Mouse (Mus musculus): ENCODE results near the gene Mesp1. TPM values are rescaled to one million over a fixed set of nuclear protein-coding genes. Genes with fewer than 3 reads are reported as not detected.

The Mesp1 gene
- polyA plus RNA-seq, 1 experiment from 2014 or later = not detected

DNA sequence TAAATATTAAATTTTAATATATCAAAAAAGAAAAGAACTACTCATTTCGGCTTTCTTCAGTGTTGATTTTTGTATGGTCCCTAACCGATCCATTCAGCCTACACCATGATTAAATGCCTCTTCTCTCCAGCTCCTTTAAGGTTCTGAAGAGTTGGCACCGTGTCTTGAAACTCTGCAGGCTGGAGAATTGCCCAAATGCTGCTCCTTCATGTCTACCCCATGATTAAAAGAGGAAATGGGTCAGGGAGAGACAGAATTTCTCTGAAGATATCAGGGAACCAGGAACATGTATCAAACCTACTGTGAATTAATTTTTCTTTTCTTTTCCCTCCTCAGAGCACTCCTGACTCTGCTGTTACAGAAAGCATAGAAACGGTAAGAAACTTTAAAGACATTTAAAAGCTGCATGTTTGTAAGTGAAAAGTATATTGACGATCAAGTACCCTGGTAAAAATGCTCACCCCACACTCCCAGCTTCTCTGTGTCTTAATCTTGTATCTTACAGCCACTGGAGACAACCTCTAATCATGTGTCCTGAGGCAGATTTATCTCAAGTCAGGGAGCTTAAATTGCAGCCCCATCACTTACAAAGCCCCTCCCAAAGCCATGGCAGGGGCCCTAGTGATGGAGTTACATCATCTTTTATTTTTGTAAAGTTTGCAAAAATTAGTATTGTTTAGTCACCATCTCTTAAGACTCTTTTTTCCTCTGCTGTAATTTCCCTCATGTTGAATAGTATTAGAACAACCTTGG, 32.3 kb downstream of the Mesp1 start:
- DNase-seq (ENCODE audit: low spot score) (no peak), ATAC-seq (ENCODE audit: insufficient number of reproducible peaks, low FRiP score, low TSS enrichment, low read depth) (no peak)
- Histone ChIP-seq H3K27ac (replicated peaks; ENCODE audit: low read depth, low read length) (no peak overlapping the region), H3K4me1 (ENCODE audit: control insufficient read depth, insufficient read depth, low read length) (no peaks in the 10 kb centered on the region), H3K36me3 (ENCODE audit: control insufficient read depth, insufficient read depth, low read length) (no peaks in the 10 kb centered on the region), H3K9me3 (ENCODE audit: control insufficient read depth, low read length) (no peaks in the 10 kb centered on the region), H3K27me3 (ENCODE audit: control insufficient read depth, insufficient read depth, low read length) (no peaks in the 10 kb centered on the region), H3K4me3 (ENCODE audit: low read depth, low read length) (no peak overlapping the region), H3K9ac (ENCODE audit: low read length) (no peak overlapping the region), H3K4me2 (ENCODE audit: low read depth, severe bottlenecking) (no peak overlapping the region)
- WGBS = 83% methylated on average over 5 of the region's 5 CpGs

DNA sequence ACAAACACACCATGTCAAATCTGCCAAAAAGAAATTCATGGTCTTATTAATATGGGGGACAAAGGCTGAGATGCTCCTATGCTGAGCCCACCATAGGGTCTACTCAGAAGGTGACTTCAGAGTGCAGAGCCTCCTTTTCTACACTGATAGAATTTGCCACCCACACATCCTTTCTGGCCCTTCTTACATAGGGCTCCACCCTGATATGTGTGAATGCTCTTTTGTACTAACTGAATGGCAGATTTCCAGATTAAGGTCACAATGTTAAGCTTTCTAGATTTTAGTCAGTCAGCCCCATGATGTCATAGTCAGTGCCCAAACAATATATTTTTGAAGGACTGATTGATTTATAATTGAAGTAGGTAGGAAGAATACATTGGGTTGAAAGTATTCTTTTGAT, 33.8 kb downstream of the Mesp1 start:
- no peak overlapping the region for H3K4me2 ChIP-seq (ENCODE audit: low read depth, severe bottlenecking)
- ATAC-seq (ENCODE audit: insufficient number of reproducible peaks, low FRiP score, low TSS enrichment, low read depth) (no peak), DNase-seq (ENCODE audit: low spot score) (no peak)
- H3K4me3 ChIP-seq (ENCODE audit: low read depth, low read length) = no peak overlapping the region
- H3K9me3 ChIP-seq (ENCODE audit: control insufficient read depth, low read length) = no peaks in the 10 kb centered on the region
- H3K27me3 ChIP-seq (ENCODE audit: control insufficient read depth, insufficient read depth, low read length) = no peaks in the 10 kb centered on the region
- no peaks in the 10 kb centered on the region for H3K36me3 ChIP-seq (ENCODE audit: control insufficient read depth, insufficient read depth, low read length)
- H3K27ac ChIP-seq (replicated peaks; ENCODE audit: low read depth, low read length) = no peak overlapping the region
- H3K9ac ChIP-seq (ENCODE audit: low read length) = no peak overlapping the region
- no peaks in the 10 kb centered on the region for H3K4me1 ChIP-seq (ENCODE audit: control insufficient read depth, insufficient read depth, low read length)

DNA sequence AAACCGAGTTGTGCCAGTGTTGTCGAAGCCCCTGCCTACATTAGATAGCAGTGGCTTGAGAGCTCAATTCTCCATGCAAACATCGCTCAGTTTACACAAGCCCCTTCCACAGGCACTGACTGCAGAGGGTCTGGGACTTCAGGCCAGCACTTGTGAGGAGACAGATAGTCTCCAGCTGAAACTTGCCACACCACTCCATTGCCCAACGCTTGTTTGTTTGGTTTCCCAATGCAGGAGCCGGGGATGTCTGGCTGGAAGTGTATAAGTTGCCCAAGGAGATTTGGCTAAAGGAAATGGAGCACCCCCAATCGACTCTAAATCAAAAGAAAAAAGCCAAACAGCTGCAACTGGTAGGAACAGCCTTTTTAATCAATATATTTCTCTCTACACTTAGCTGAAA, 35.4 kb downstream of the Mesp1 start:
- Histone ChIP-seq H3K4me1 (ENCODE audit: control insufficient read depth, insufficient read depth, low read length) (no peaks in the 10 kb centered on the region), H3K4me3 (ENCODE audit: low read depth, low read length) (no peak overlapping the region), H3K36me3 (ENCODE audit: control insufficient read depth, insufficient read depth, low read length) (no peaks in the 10 kb centered on the region), H3K9me3 (ENCODE audit: control insufficient read depth, low read length) (no peaks in the 10 kb centered on the region), H3K9ac (ENCODE audit: low read length) (no peak overlapping the region), H3K4me2 (ENCODE audit: low read depth, severe bottlenecking) (no peak overlapping the region), H3K27me3 (ENCODE audit: control insufficient read depth, insufficient read depth, low read length) (no peaks in the 10 kb centered on the region), H3K27ac (replicated peaks; ENCODE audit: low read depth, low read length) (no peak overlapping the region)
- DNase-seq (ENCODE audit: low spot score) = no peak
- 69% methylated on average over 6 of the region's 6 CpGs for WGBS
- ATAC-seq (ENCODE audit: insufficient number of reproducible peaks, low FRiP score, low TSS enrichment, low read depth) = no peak

GRCm38 (mm10) chr7:79756334-79756733, 37.3 kb downstream of the Mesp1 start:
- H3K4me2 ChIP-seq (ENCODE audit: low read depth, severe bottlenecking) = no peak overlapping the region
- no peaks in the 10 kb centered on the region for H3K36me3 ChIP-seq (ENCODE audit: control insufficient read depth, insufficient read depth, low read length)
- no peak for DNase-seq (ENCODE audit: low spot score)
- H3K4me3 ChIP-seq (ENCODE audit: low read depth, low read length) = no peak overlapping the region
- no peaks in the 10 kb centered on the region for H3K27me3 ChIP-seq (ENCODE audit: control insufficient read depth, insufficient read depth, low read length)
- H3K27ac ChIP-seq (replicated peaks; ENCODE audit: low read depth, low read length) = no peak overlapping the region
- H3K9ac ChIP-seq (ENCODE audit: low read length) = no peak overlapping the region
- 44% methylated on average over 2 of the region's 2 CpGs for WGBS
- no peak for ATAC-seq (ENCODE audit: insufficient number of reproducible peaks, low FRiP score, low TSS enrichment, low read depth)
- no peaks in the 10 kb centered on the region for H3K9me3 ChIP-seq (ENCODE audit: control insufficient read depth, low read length)
- H3K4me1 ChIP-seq (ENCODE audit: control insufficient read depth, insufficient read depth, low read length) = no peaks in the 10 kb centered on the region

DNA sequence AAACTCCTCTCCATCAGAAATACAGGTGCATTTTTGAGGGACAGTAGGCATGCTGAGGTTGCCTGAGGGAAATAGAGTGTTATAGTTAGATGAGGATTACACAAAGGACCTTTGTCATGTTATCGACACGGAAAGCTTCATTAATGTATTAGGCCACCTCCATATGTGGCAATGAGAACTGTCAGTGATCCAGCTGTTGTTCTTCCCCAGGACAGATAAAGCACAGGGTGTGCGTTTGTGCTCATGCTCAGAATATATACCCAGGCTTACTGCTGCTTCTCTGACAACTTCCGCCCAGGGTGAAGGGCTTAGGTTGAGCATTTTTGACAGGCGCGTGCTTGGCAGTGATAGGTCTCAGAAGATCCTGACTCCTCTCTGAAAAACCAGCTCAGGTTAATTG, 44.1 kb downstream of the Mesp1 start:
- Histone ChIP-seq H3K27ac (replicated peaks; ENCODE audit: low read depth, low read length) (no peak overlapping the region), H3K27me3 (ENCODE audit: control insufficient read depth, insufficient read depth, low read length) (no peaks in the 10 kb centered on the region), H3K9me3 (ENCODE audit: control insufficient read depth, low read length) (no peaks in the 10 kb centered on the region), H3K4me1 (ENCODE audit: control insufficient read depth, insufficient read depth, low read length) (no peaks in the 10 kb centered on the region), H3K9ac (ENCODE audit: low read length) (no peak overlapping the region), H3K4me3 (ENCODE audit: low read depth, low read length) (no peak overlapping the region), H3K36me3 (ENCODE audit: control insufficient read depth, insufficient read depth, low read length) (no peaks in the 10 kb centered on the region), H3K4me2 (ENCODE audit: low read depth, severe bottlenecking) (no peak overlapping the region)
- 87% methylated on average over 6 of the region's 6 CpGs for WGBS
- ATAC-seq (ENCODE audit: insufficient number of reproducible peaks, low FRiP score, low TSS enrichment, low read depth) = no peak
- no peak for DNase-seq (ENCODE audit: low spot score)

DNA sequence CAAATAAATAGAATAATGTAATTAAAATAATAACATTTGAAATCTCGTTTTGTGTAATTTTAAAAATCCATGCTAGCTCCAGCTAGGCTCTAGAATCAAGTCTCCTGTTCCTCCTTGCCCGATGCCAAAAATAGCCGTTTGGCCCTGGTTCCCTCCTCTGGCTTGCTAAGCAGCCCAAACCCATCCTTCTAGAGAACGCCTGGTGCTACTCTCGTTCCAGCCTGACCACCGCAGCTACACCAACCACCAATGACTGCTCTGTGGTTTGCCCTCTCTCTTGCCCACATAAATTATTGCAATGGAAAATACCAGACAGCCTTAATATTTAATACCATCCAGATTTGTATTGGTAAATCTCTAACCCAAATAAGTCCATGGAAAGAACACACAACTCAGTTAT, 45.9 kb downstream of the Mesp1 start:
- H3K9me3 ChIP-seq (ENCODE audit: control insufficient read depth, low read length) = no peaks in the 10 kb centered on the region
- H3K4me2 ChIP-seq (ENCODE audit: low read depth, severe bottlenecking) = no peak overlapping the region
- H3K4me3 ChIP-seq (ENCODE audit: low read depth, low read length) = no peak overlapping the region
- DNase-seq (ENCODE audit: low spot score) (no peak), ATAC-seq (ENCODE audit: insufficient number of reproducible peaks, low FRiP score, low TSS enrichment, low read depth) (no peak)
- H3K36me3 ChIP-seq (ENCODE audit: control insufficient read depth, insufficient read depth, low read length) = no peaks in the 10 kb centered on the region
- no peak overlapping the region for H3K27ac ChIP-seq (replicated peaks; ENCODE audit: low read depth, low read length)
- H3K4me1 ChIP-seq (ENCODE audit: control insufficient read depth, insufficient read depth, low read length) = no peaks in the 10 kb centered on the region
- no peak overlapping the region for H3K9ac ChIP-seq (ENCODE audit: low read length)
- H3K27me3 ChIP-seq (ENCODE audit: control insufficient read depth, insufficient read depth, low read length) = no peaks in the 10 kb centered on the region
- WGBS = 81% methylated on average over 6 of the region's 6 CpGs

DNA sequence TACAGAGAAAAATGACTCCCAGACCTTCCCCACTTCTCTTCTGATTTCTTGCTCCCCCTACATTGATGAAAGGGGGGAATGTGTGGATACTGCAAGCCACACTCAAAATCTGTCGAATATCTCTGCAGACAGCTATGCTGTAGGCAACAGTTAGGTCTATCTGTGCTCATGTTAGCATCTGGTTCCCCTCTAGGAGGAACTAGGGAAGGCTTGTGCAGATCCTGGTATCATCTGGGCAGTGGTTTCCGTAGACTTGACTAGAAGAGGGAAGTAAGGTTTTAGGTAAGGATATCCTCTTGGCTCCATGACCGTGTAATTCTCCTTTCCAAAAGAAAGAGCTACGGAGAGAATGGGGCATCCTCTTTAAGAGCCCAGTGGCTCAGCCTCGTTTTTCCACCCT, 49.0 kb downstream of the Mesp1 start:
- DNase-seq (ENCODE audit: low spot score) (no peak), ATAC-seq (ENCODE audit: insufficient number of reproducible peaks, low FRiP score, low TSS enrichment, low read depth) (no peak)
- 81% methylated on average over 5 of the region's 5 CpGs for WGBS
- Histone ChIP-seq H3K4me3 (ENCODE audit: low read depth, low read length) (no peak overlapping the region), H3K4me2 (ENCODE audit: low read depth, severe bottlenecking) (no peak overlapping the region), H3K4me1 (ENCODE audit: control insufficient read depth, insufficient read depth, low read length) (no peaks in the 10 kb centered on the region), H3K27me3 (ENCODE audit: control insufficient read depth, insufficient read depth, low read length) (no peaks in the 10 kb centered on the region), H3K36me3 (ENCODE audit: control insufficient read depth, insufficient read depth, low read length) (no peaks in the 10 kb centered on the region), H3K9ac (ENCODE audit: low read length) (no peak overlapping the region), H3K27ac (replicated peaks; ENCODE audit: low read depth, low read length) (no peak overlapping the region), H3K9me3 (ENCODE audit: control insufficient read depth, low read length) (no peaks in the 10 kb centered on the region)

GRCm38 (mm10) chr7:79744051-79744450, 49.5 kb downstream of the Mesp1 start:
- Histone ChIP-seq H3K9ac (ENCODE audit: low read length) (no peak overlapping the region), H3K27me3 (ENCODE audit: control insufficient read depth, insufficient read depth, low read length) (no peaks in the 10 kb centered on the region), H3K4me1 (ENCODE audit: control insufficient read depth, insufficient read depth, low read length) (no peaks in the 10 kb centered on the region), H3K4me2 (ENCODE audit: low read depth, severe bottlenecking) (no peak overlapping the region), H3K36me3 (ENCODE audit: control insufficient read depth, insufficient read depth, low read length) (no peaks in the 10 kb centered on the region), H3K9me3 (ENCODE audit: control insufficient read depth, low read length) (no peaks in the 10 kb centered on the region), H3K4me3 (ENCODE audit: low read depth, low read length) (no peak overlapping the region), H3K27ac (replicated peaks; ENCODE audit: low read depth, low read length) (no peak overlapping the region)
- WGBS = 90% methylated on average over 9 of the region's 9 CpGs
- no peak for ATAC-seq (ENCODE audit: insufficient number of reproducible peaks, low FRiP score, low TSS enrichment, low read depth)
- DNase-seq (ENCODE audit: low spot score) = no peak
